Mouse (Mus musculus) ovary, postnatal 36 days (tissue): ENCODE data around the gene Gm20441.
A peak's percentile ranks its signal among the peaks of the same experiment; 100 is the strongest.

ENCODE experiments used
- DNase-seq: peaks from one replicate; pipeline ENCODE4 v3.0.0; 2022; ENCODE audit warnings: low spot score, mixed read lengths

The Gm20441 gene

DNA sequence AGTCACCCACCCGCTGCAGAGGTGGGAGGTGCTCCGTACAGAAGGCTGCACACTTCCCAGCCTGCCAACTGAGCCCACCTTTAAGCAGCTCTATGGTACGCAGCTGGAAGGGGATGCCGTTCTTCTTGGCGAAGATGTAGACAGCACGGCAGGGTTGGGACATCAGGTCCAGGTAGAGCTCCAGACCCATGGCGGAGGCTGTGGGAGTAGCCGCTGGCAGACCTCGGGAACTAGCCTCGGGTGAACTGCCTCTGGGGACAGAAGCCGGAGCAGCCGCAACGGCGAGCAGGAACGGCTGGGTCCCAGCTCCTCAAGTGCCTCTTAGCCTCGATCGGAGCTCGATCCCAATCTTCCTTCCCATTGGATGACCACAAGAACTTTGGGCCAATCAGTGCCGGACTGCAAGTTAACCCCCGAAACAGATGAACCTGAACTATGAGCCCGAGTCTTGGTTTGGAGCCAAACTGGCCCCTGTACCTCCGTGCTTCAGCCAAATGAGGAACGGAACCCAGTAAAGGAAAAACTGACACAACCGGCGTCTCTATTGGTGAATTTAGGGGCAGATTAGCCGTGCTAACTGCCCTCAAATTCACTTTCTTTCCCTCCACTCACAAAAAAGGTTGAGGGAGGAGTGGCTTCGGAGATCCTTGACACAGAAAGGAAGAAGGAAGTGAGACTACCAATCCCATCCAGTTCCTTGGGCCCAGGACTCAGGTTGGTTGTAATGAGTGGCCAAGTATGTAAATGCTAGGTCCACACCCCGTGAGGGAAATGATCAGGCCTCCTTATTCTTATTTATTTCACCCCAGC is at the start of gene Gm20441, which contains the start of gene Gstt3:
TSS of gene Gm20441 (minus strand) at position 186 of the 810 bp plus-strand sequence.
TSS of gene Gstt3 (minus strand) at position 646 of the 810 bp plus-strand sequence.
- DNase-seq: peak; percentile 57

DNA sequence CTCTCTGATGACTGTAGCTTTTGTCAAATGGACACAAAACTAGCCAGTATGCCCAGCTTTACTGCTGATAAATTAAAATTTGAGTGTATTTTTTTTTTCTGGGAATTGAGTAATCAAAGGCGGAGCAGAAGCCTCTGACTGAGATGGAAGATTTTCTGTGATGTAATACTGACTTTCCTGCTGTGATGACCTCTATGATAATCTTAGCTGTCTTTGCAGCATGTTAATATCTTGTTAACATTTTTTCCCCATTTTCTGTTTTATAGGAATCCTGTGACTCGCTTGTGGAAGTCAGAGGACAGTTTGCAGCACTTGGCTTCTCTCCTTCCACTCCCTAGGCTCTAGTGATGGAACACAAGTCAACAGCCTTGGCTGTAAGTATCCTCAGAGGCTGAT is 49.5 kb upstream of the Gm20441 start:
- no peak for DNase-seq

DNA sequence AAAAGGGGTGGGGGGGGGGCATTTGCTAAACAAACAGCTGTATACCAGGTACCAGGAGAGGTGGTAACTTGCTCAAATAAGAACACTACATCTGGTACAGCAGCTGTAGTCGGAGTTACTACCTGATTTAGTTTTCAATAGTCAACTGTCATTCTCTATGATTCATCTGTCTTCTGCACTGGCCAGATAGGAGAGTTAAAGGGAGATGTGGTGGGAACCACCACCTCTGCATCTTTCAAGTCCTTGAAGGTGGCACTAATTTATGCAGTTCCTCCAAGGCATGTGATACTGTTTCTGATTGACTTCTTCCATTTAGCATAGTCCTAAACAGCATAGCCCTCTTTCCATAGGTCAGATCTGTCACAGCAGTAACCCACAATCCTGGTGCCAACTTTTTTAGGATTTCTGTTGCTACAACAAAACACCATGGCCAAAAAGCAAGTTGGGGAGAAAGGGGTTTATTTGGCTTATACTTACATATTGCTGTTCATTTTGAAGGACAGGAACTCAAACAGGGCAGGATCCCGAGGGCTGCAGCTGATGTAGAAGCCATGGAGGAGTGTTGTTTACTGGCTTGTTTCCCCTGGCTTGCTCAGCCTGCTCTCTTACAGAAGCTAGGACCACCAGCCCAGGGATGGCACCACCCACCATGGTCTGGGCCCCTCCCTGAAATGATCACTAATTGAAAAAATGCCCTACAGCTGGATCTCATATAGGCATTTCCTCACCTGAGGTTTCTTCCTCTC is 48.9 kb upstream of the Gm20441 start:
- no peak for DNase-seq

DNA sequence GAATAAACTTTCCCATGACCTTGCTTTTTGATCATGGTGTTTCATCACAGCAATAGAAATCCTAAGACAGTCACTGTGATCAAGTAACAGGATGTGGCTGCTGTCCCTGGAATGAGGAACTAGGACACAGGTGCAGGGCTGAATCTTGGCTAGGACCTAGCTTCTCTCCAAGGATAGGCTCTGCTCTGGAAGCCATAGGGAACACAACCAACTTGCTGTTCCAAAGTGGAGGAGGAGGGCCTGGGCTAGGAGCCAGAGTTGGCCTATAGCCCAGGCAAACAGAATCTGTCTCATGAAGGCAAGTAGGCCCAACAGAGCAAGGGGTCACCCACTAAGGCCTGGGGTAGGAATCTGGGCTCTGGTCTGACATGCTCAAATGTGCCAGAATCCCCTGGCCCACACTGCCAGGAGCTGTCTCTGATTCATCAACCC is 47.8 kb upstream of the Gm20441 start:
- DNase-seq: peak; percentile 65

DNA sequence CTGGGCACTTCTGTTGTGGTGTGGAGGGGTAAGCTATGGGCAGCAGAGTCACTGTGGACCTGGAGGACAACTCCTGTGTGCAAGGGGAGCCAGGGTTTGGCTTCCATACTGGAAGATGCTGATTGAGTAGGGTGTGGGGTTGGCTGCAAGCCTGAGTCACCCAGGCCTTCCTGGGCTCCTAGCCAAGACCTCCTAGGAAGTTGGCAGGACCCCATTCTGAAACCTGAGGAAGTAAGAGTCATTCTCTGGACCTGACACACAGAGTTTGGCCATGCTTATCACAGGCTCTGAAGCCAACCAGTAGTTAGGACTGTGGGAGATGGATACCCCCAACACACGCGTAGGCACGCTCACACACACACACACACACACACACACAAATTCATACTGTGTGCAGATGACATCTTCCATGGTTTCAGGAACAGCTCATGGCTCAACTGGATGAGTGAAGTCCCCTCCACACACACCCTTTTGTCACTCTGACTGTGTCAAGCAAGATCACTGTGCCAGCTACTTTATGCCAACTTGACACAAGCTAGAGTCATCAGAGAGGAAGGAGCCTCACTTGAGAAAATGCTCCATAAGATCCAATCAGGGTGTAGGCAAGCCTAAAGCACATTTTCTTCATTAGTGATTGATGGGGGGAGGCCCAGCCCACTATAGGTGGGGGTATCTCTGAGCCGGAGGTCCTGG is 47.1 kb upstream of the Gm20441 start:
- peak; percentile 53 for DNase-seq

DNA sequence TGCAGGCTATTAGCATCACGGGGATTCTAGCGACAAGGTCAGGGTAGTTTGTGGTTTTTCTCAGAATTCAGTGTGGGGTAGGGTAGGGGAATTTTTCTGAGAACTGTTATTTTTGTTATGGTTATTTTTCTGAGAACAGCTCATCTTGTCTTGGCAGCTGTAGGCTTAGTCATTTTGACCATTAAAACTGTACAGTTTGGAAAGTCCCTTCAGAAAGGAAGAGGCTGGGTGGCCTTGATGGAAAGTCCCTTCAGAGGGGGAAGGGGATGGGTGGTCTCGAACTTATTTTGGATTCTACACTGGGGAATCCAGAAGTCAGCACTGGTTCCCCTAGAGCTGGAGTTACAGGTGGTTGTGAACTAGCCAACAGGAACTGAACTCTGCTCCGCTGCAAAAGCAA is 43.8 kb upstream of the Gm20441 start:
- DNase-seq: no peak

DNA sequence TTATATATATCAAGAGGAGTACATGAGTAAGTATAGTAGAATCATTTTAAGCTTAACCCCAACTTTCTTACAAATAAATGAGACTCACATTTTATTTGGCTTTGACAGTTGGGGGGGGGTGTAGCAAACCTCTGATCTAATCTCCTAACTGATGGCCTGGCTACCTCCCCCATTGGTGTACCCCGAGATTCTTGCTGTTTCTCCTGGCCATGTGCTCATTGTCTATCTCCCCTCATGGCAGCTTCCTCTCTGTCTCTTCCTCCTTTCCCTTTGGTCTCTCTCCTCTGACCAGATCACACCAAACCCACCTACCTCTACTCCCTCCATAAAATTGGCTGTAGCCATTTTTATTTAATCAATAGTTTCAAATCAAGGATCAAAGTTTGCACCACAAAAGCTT is 43.0 kb upstream of the Gm20441 start:
- no peak for DNase-seq

DNA sequence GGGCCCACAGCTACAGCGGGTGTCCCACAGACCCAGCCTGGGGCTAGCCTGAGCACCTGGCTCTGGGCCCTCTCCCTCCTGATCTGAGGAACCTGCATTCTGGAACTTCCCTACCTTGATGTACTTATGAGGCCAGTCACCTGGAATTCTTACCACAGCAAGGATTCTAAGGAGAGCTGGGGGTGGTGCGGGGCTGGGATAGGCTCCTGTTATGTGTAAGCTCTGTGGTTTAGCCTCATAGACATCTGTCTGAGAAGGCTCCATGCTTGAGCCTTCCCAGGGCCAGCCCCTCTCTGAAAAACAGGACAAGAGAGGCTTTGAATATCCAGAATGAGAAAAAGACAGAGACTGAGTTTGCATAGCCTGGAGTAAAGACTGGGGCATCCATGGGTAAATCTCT is 41.7 kb upstream of the Gm20441 start, which contains the start of gene Gstt4:
TSS of gene Gstt4 (minus strand) at position 101 of the 400 bp plus-strand sequence.
- DNase-seq: no peak

DNA sequence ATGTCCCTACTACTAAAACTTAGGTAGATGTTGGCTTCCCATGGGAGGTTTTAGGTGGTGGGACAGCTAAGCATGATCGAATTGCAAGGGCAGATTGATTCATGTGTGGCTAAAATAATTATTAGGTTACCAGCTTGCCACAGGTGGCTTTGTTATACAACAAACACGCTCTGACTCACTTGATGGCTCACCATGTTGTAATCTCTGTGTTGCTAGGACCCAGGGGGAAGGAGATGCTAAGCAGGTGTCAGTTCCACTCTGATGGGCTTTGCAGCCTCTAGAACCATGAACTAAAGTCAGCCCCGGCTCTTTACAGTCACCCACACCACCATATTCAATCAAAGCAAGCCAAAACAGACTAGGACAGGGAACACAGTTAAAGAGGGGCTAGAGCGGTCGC is 39.1 kb upstream of the Gm20441 start:
- DNase-seq: no peak

DNA sequence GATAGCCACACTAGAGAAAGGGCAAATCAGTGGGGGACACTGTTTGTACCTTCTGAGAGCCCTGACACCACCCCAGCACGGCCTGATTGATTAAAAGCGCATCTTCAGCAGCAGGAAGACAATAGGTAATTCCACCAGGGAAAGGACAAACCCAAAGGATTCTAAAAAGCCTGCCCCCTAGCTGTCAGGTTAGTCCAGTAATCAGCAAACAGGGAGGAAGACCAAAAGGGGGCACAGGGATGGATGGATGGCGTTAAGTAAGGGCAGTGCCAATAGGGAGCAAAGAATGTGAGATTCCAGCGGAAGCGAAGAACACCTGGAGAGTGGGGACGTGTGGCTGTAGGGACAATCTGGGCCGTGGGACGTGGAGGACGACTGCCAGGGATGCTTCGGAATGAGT is 37.9 kb upstream of the Gm20441 start:
- no peak for DNase-seq

DNA sequence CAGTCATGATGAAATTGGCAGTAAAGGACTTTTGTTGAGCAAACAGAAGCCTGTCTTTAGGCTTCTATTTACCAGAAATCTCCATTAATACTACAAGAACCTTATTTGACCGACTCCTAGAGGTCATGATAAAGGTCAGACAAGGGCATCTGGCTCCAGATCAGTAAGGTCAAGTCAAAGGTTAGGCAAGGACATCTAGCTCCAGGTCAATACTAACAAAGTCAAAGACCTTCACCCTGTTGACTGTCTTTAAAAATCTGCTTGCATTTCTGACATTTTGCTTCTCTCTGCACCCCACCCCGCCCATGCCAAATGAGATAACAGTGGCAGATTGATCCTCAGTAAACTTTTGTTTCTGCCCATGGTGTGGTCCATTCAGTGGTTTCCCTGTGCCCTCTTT is 23.5 kb upstream of the Gm20441 start:
- no peak for DNase-seq

DNA sequence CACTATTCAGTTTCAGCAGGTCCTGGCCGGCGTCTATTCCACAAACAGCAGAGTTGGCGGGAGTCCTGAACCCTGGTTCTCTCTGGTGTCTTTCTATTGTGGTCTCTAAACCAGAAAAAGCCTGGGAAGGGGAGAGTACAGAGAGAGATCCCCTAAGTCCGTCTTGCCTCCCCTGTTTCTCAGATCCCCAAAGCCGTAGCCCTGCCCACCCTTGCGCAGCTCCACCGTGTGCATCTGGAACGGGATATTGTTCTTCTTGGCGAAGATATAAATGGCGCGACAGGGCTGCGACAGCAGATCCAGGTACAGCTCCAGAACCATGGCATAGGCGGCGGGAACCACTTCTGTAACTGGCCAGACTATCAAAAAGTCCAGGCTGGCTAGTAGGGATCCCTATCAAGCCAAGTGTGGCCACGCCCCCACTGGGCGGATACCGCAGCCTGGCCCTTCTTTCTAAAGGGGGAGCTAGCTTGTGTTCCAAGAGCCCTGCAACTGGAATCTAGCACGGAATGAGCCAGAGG is 17.5 kb upstream of the Gm20441 start, which contains the start of gene Gstt1:
TSS of gene Gstt1 (minus strand) at position 409 of the 521 bp plus-strand sequence.
- DNase-seq: peak; percentile 70

DNA sequence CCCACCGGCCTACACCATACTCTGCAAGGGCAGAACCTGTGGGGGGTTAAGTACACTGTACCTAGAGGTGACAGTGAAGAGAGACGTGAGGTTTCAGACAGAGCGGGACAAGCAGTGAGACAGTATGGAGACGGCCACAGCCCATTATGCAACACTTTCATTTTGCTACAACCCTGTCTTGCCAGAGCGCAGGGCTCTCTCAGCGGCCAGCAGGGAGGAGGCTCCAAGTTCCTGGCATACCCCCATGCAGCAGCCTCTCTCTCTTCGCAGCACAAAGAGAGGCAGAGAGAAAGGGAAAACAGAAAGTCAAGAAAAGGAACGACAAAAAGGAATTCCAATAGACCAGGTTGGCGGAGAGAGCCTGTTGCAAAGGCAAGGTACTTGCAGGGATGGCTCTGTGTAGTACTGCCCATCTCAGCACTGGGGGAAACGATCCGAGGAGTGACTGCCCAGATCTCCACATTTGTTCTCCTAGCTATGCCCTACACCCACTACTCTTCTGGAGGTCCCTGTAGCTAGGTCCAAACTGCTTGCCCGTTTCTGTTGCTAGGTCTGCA is 16.9 kb upstream of the Gm20441 start:
- DNase-seq: peak; percentile 59

DNA sequence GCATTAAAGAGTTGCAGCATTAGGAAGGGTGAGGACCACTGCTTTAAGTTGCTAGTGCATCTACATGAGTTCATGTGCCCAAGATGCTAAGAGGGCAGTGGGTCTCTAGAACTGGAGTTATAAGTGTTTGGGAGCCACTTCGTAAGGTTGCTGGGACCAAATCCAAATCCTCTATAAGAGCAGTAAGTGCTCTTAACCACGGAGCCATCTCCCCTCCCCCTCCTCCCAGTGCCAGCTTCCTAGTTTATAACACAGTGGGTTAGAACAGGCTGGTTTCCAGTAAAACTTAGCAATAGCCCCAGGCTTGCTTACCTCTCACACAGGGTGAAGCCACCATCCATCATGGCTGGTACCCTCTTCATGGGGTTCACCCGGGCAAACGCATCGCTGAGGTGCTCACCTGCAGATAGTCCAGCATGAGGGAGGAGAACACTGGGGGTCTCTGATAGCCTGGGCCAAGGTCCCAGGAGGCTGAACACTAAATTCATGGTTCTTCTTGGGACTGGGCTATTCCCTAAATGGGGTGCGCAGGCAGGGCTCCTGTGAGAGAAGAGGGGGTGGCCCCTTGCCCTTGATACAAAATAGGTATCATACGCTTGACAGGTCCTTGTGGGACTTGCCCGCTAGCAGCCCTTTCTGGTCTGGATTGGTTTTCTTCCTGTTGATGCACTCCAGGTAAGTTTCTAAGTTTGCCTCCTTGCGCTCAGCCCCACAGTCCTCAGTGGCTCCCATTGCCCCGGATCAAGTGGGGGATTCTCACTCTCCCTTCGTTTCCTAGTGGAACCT is 16.2 kb upstream of the Gm20441 start:
- no peak for DNase-seq

DNA sequence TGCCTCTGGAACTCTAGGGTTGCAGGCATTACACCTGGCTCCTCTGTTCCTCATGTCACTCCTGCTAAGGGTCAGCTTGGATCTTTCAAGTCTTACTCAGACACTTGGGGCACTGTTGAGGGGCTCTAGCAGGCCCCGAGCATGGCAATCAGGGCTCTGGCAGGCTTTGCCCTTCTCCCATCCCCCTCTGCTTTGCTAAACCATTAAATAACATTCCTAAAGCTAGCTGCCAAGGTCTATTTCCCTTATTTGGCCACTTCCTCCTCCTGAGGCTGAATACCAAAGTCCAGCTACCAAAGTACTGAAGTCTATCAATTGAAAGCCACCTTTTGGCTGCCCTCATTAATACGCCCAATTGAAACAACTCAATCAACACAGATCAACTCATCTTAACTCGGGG is 14.1 kb upstream of the Gm20441 start:
- peak; percentile 36 for DNase-seq

DNA sequence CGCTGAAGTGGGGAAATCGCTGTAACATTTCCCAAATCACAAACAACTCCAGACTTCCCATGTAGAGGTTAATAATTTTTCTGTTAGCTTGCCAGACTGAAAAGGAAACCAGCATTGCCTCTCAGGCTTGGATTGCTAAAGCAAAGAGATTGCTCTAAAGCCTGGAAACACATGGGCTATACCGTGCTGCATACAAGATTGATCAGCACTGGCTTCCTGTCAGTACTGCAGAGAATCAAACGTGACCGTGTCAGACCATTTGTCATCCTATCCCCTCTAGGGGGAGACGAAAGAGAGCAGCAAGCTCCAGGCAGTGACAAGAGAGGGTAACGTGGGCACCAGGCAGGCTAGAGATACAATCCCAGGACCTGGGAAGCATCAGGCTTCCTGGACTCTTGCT is 10.0 kb upstream of the Gm20441 start:
- no peak for DNase-seq

DNA sequence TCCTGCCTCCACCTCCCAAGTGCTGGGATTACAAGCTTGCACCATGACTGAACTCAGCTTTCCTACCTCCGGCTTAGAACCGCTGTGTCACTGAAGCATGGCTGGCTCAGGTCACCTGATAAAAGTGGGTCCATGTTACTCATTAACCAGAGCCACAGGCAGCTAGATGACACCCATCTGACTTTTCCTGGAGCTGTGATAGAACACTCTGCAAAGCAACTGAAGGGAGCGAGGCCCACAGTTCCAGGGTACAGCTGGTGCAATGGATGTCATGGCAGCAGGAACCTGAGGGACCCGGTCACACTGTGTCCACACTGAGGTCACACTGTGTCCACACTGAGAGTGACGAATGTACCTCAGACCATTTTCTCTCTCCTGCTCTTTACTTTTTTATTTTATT is 9.1 kb upstream of the Gm20441 start:
- no peak for DNase-seq

DNA sequence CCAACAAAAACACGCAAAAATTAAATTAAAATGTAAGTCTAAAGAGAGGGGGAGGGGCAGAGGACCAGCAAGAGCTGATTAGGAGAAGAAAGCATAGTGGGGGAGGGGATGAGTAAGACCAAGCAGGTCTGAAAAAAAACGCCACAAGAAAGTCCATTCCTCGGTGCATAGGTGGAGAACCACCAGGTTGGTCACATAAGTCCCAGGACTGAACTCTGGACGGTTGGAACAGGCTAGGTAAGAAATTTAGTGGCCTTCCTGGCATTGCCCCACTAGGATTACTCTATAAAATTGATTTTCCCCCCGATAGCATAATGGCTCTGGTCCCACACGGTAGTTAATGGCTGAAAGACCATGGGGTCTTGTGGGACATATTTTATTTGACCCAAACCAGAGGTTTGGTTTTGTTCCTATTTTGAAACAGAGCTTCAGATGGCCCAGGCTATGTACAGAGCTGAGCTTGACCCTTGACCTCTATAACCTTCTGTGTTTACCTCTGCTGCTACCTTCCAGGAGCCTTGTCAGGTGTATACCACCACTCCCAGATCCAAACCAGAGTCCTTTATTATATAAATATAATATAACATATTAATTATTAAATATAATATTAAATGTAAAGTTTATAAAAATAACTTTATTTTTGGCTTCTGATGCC is 8.5 kb upstream of the Gm20441 start:
- DNase-seq: no peak

DNA sequence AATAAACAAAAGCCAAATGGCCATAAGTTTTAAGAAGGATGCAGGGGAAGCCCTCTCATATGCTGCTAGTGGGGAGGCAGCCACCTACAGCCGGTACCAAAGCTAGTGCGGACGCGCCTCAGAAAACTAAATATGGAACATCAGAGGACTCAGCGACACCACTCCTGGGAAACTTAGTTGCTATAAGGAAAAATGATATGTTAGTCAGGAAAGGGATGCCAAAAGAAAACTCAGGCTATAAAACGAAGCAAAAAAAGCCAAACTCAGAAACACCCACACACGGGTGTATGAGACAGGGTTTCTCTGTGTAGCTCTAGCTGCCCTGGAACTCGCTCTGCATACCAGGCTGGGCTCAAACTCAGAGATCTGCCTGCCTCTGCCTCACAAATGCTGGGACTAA is 7.5 kb upstream of the Gm20441 start:
- no peak for DNase-seq

DNA sequence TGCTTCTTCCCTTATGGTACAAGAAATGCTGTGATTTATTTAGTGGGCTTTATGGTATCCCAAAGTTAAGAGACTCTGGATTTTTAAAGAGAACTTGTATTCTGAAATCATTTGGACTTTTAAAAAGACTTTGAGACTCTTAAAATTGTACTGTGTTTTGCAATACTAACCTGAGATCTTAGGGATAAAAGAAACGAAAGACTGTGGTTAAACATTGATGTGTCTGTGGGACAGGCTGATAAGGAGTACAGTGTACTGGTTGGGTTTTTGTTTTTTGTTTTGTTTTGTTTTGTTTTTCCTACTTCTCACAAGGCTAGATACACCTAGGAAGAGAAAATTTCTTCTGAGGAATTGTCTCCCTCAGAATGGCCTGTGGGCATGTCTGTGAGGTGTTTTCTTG is 4.7 kb upstream of the Gm20441 start:
- no peak for DNase-seq
